Mouse (Mus musculus) heart, embryonic 11.5 days (tissue): ENCODE measurements at regions not wholly inside any gene's neighbourhood (a gene's known extent, or its start where the extent isn't known, plus 50 kb on each side); places are given as distances from the start of the nearest gene placed in this dataset.

Experiments
- ATAC-seq: fragments of 200-750 bp; cut with Nextera tagmentation; replicated peaks from 2 replicates; pipeline ENCODE4 v1.8.0; 2017; ENCODE audit warnings: moderate library complexity; ENCODE audit not compliant: insufficient number of reproducible peaks, low FRiP score, low TSS enrichment
- H3K27ac ChIP-seq: fragments of 300-500 bp; sonication (generic); 2 replicates; pipeline ENCODE4 v1.5.1; 2014; ENCODE audit warnings: mild to moderate bottlenecking, low read depth, low read length
- H3K27me3 ChIP-seq: fragments of 300-500 bp; sonication (generic); 2 replicates; pipeline ENCODE4 v1.6.1; 2014; ENCODE audit warnings: mild to moderate bottlenecking, low read length, mixed read lengths; ENCODE audit not compliant: control insufficient read depth, insufficient read depth
- H3K36me3 ChIP-seq: fragments of 300-500 bp; sonication (generic); 2 replicates; pipeline ENCODE4 v1.6.1; 2014; ENCODE audit warnings: mild to moderate bottlenecking, low read length, moderate library complexity, mixed read lengths; ENCODE audit not compliant: control insufficient read depth, insufficient read depth
- H3K4me1 ChIP-seq: fragments of 300-500 bp; sonication (generic); 2 replicates; pipeline ENCODE4 v1.6.1; 2014; ENCODE audit warnings: low read length; ENCODE audit not compliant: control insufficient read depth, insufficient read depth
- H3K4me2 ChIP-seq: fragments of 300-500 bp; sonication (generic); 2 replicates; pipeline ENCODE4 v1.6.1; 2014; ENCODE audit warnings: mild to moderate bottlenecking, moderate library complexity
- H3K4me3 ChIP-seq: fragments of 300-500 bp; sonication (generic); 2 replicates; pipeline ENCODE4 v1.5.1; 2014; ENCODE audit warnings: low read depth, low read length
- H3K9ac ChIP-seq: fragments of 300-500 bp; sonication (generic); 2 replicates; pipeline ENCODE4 v1.6.1; 2014; ENCODE audit warnings: mild to moderate bottlenecking, low read depth, low read length, moderate library complexity
- H3K9me3 ChIP-seq: fragments of 300-500 bp; sonication (generic); replicated peaks from 2 replicates; pipeline ENCODE4 v1.6.1; 2016; ENCODE audit warnings: low read length; ENCODE audit not compliant: control insufficient read depth
- WGBS: fragments of 180-500 bp; shearing (Covaris S2); extraction: QIAGEN DNeasy Blood & Tissue Kit; methylation state at CpG from one replicate; pipeline ENCODE4 v1.1.7; 2014; ENCODE audit not compliant: insufficient replicate concordance; 5-methylcytosine and 5-hydroxymethylcytosine counted together

DNA sequence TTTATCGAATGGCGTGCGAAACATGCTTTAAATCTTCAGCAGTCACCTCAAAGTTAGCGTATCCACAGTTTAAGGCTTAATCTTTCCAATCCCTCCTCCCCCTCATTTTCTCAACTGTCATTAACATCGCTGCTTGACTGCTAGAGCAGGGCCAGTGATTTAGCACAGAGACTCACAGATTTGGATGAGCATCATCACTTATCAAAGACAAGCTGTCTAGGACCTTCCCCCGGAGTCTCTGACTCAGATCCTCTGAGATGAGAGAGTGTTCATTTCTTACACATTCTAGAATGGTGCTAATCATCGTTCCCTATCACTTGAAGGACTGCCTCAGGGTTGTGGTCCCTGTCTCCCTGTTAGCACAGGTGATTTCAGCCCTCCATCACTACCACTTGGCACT is 112.1 kb upstream of the Tmem132c start:
- Histone ChIP-seq H3K4me1 (no peaks in the 10 kb centered on the region), H3K27me3 (no peaks in the 10 kb centered on the region), H3K9ac (no peak overlapping the region), H3K36me3 (no peaks in the 10 kb centered on the region), H3K9me3 (no peaks in the 10 kb centered on the region), H3K27ac (no peak overlapping the region), H3K4me2 (no peak overlapping the region), H3K4me3 (no peak overlapping the region)
- ATAC-seq: no peak
- 64% methylated on average over 7 of the region's 7 CpGs for WGBS

DNA sequence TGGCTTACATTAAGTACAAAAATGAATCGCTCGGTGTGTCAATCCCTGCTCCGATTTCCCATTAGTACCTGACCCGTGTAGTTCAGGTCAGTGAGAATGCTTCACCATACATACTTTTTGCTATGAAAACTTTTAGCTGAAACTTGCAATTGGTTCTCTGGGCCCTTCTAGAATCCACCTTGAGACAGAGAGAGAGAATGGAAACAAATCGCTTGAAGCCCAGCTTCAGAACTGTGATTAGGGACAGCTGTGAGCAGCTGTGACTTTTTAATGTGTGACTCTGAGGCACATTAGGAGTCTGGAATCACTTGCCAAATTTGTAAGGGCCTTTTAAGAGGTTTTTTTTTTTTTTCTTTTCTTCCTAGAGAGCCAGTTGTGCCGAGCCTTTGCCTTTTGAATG is 107.2 kb upstream of the Tmem132c start:
- H3K36me3 ChIP-seq: no peaks in the 10 kb centered on the region
- WGBS: 77% methylated on average over 6 of the region's 6 CpGs
- no peaks in the 10 kb centered on the region for H3K27me3 ChIP-seq
- H3K9me3 ChIP-seq: no peaks in the 10 kb centered on the region
- H3K4me3 ChIP-seq: no peak overlapping the region
- no peaks in the 10 kb centered on the region for H3K4me1 ChIP-seq
- H3K27ac ChIP-seq: no peak overlapping the region
- H3K4me2 ChIP-seq: no peak overlapping the region
- no peak overlapping the region for H3K9ac ChIP-seq
- ATAC-seq: no peak

DNA sequence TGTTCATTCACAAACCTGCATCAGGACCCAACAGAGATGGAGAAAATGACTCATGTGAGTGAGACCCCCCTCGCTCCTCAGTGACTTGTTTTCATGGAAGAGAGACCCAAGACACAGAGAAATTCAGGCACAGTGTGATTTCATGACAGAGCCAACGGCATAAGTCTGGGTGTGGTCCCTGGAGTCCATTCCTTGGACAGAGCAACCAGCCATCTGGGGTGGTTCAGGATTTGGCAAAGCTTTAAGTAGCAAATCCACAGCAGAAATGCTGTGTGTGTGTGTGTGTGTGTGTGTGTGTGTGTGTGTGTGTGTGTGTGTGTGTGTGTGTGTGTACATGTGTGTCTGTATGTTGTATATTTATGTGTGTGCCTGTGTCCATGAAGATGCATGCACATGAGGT is 101.0 kb upstream of the Tmem132c start:
- no peak overlapping the region for H3K9ac ChIP-seq
- H3K27ac ChIP-seq: no peak overlapping the region
- no peaks in the 10 kb centered on the region for H3K9me3 ChIP-seq
- H3K36me3 ChIP-seq: no peaks in the 10 kb centered on the region
- no peak overlapping the region for H3K4me3 ChIP-seq
- 63% methylated on average over 2 of the region's 2 CpGs for WGBS
- H3K27me3 ChIP-seq: no peaks in the 10 kb centered on the region
- no peaks in the 10 kb centered on the region for H3K4me1 ChIP-seq
- no peak for ATAC-seq
- no peak overlapping the region for H3K4me2 ChIP-seq

DNA sequence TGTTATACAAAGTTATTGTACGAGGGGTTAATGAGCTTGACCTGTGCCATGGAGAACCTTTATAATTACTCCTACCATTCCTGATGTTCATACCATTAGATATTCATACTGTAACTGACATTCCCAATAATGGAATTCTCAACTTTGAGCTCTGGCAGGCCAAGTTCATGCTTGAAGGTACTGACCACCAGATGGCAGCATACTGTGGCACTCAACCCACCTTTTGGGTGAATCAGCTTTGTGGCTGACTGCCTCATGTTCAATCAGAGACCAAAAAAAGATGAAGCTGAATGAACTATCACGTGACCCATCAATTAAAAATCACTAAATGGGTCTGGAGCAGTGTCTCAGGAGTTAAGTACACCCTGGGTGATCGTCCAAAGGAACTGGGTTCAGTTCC is 81.3 kb upstream of the Tmem132c start:
- no peak for ATAC-seq
- WGBS: 41% methylated on average over 3 of the region's 3 CpGs
- Histone ChIP-seq H3K27me3 (no peaks in the 10 kb centered on the region), H3K27ac (no peak overlapping the region), H3K4me2 (no peak overlapping the region), H3K9me3 (no peaks in the 10 kb centered on the region), H3K36me3 (no peaks in the 10 kb centered on the region), H3K9ac (no peak overlapping the region), H3K4me3 (no peak overlapping the region), H3K4me1 (no peaks in the 10 kb centered on the region)

DNA sequence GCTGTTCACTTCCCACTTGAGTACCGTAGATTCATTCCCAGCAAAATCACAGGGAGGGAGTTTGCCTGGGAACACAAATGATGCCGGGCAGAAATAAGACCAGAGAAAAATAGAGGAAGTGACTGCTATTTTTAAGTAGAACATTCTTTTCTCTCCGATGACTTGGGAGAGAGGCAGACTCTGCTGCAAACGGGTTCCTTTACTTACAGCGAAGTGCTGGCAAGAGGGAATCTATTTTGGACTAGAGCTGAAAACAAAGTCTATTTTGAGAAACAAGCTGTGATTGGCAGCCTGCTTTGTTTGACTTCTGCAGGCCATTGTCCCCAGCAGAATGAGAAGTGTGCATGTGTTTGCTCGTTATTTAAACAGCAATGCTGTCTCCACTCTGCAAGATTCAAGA is 78.2 kb upstream of the Tmem132c start:
- Histone ChIP-seq H3K9me3 (no peaks in the 10 kb centered on the region), H3K36me3 (no peaks in the 10 kb centered on the region), H3K4me3 (no peak overlapping the region), H3K4me2 (peak overlapping the region; percentile 43), H3K27ac (no peak overlapping the region), H3K4me1 (no peaks in the 10 kb centered on the region), H3K27me3 (no peaks in the 10 kb centered on the region), H3K9ac (no peak overlapping the region)
- no peak for ATAC-seq
- WGBS: 52% methylated on average over 6 of the region's 6 CpGs

DNA sequence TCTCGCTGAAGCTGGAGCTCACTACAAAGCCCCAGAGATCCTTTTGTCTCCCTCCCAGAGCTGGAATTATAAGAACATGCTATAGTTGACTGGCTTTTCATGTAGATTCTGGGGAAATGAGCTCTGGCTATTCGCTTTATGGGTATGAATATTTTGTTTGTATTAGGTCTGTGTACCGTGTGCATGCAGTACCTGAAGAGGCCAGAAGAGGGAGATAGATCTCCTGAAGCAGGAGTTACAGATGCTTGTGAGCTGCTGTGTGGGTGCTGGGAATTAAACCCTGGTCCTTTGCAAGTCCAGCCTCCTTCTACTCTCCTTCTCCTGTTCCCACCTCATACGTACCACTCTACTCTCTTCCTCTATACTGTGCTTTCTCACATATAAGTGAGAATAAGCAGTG is 52.6 kb upstream of the Tmem132c start:
- no peak overlapping the region for H3K4me3 ChIP-seq
- no peak for ATAC-seq
- H3K9ac ChIP-seq: no peak overlapping the region
- H3K4me2 ChIP-seq: no peak overlapping the region
- H3K27ac ChIP-seq: no peak overlapping the region
- no peaks in the 10 kb centered on the region for H3K27me3 ChIP-seq
- H3K4me1 ChIP-seq: no peaks in the 10 kb centered on the region
- 88% methylated on average over 4 of the region's 4 CpGs for WGBS
- no peaks in the 10 kb centered on the region for H3K9me3 ChIP-seq
- no peaks in the 10 kb centered on the region for H3K36me3 ChIP-seq
